Mouse (Mus musculus) stomach, embryonic 16.5 days (tissue): ENCODE measurements around the gene Ror2. TPM values are rescaled to one million over a fixed set of nuclear protein-coding genes. Genes with fewer than 3 reads are reported as not detected.

Source experiments
- ATAC-seq: fragments of 200-750 bp; cut with Nextera tagmentation; 2 replicates; pipeline ENCODE4 v1.8.0; 2017; ENCODE audit warnings: moderate number of reproducible peaks, moderate TSS enrichment; ENCODE audit not compliant: insufficient read depth, low FRiP score
- H3K27ac ChIP-seq: fragments of 300-500 bp; sonication (generic); 2 replicates; pipeline ENCODE4 v1.5.1; 2014; ENCODE audit warnings: low read length
- H3K27me3 ChIP-seq: fragments of 300-500 bp; sonication (generic); 2 replicates; pipeline ENCODE4 v1.6.1; 2014; ENCODE audit warnings: low read length, control low read depth, mixed read lengths; ENCODE audit not compliant: control insufficient read depth, insufficient read depth
- H3K36me3 ChIP-seq: fragments of 300-500 bp; sonication (generic); 2 replicates; pipeline ENCODE4 v1.6.1; 2014; ENCODE audit warnings: low read length; ENCODE audit not compliant: control insufficient read depth, insufficient read depth
- H3K4me1 ChIP-seq: fragments of 300-500 bp; sonication (generic); 2 replicates; pipeline ENCODE4 v1.6.1; 2014; ENCODE audit warnings: low read length, control low read depth, mixed read lengths; ENCODE audit not compliant: control insufficient read depth, insufficient read depth
- H3K4me2 ChIP-seq: fragments of 300-500 bp; sonication (generic); 2 replicates; pipeline ENCODE4 v1.6.1; 2014; ENCODE audit warnings: low read depth, low read length, mixed read lengths
- H3K4me3 ChIP-seq: fragments of 300-500 bp; sonication (generic); replicated peaks from 2 replicates; pipeline ENCODE4 v1.5.1; 2014; ENCODE audit warnings: mild to moderate bottlenecking, low read length
- H3K9ac ChIP-seq: fragments of 300-500 bp; sonication (generic); 2 replicates; pipeline ENCODE4 v1.6.1; 2014; ENCODE audit warnings: low read length
- H3K9me3 ChIP-seq: fragments of 300-500 bp; sonication (generic); replicated peaks from 2 replicates; pipeline ENCODE4 v1.6.1; 2016; ENCODE audit warnings: low read length, control low read depth; ENCODE audit not compliant: control insufficient read depth
- WGBS: fragments of 180-500 bp; shearing (Covaris S2); extraction: QIAGEN DNeasy Blood & Tissue Kit; methylation state at CpG from one replicate; pipeline ENCODE4 v1.1.7; 2014; 5-methylcytosine and 5-hydroxymethylcytosine counted together
- polyA plus RNA-seq: library from polyadenylated mRNA; unstranded; fragments of >200 nt; fragmentation: Nextera tagmentation; extraction: Ambion mirVana; gene quantifications from 2 replicates; pipeline ENCODE4 v1.2.1, GENCODE M21; 2015

The Ror2 gene
- polyA plus RNA-seq, 1 experiment from 2014 or later: 13.5 TPM

- WGBS: 71% methylated on average over 5 of the region's 5 CpGs
- no peak for ATAC-seq
- Histone ChIP-seq H3K27ac (0 out of 2 replicates have a peak overlapping the region, but pooled peaks have one; percentile 35), H3K9me3 (no peaks in the 10 kb centered on the region), H3K4me2 (no peak overlapping the region), H3K4me3 (no peak overlapping the region), H3K4me1 (peaks cover 8% of the 10 kb centered on the region), H3K27me3 (no peaks in the 10 kb centered on the region), H3K36me3 (no peaks in the 10 kb centered on the region), H3K9ac (no peak overlapping the region)
Observed at GRCm38 (mm10) chr13:53130032-53130431, 155.9 kb downstream of the Ror2 start.

DNA sequence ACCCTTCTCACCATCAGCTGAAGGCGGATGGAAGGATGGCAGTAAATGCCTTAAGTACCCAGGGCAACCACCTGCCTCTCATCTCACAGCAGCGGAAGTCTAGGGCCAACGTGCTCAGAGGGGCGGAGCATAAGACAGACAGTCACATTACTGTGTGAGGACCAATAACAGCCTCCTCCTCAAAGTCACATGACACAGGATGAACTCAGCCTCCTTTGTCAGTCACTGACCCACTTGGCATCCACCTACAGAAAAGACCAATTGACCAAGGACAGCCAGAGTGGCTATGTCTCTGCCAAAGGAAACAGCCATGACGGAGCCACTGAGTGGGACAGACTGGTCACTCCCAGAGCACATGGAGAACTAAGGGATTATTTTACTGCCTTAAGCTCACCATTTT lies 160.3 kb downstream of the Ror2 start:
- no peak for ATAC-seq

GRCm38 (mm10) chr13:53122085-53122484 lies 163.8 kb downstream of the Ror2 start:
- no peaks in the 10 kb centered on the region for H3K27me3 ChIP-seq
- 0 out of 2 replicates have a peak, but pooled peaks have one; percentile 19 for ATAC-seq
- H3K27ac ChIP-seq: no peak overlapping the region
- H3K4me1 ChIP-seq: peaks cover 14% of the 10 kb centered on the region
- no peak overlapping the region for H3K4me2 ChIP-seq
- H3K9ac ChIP-seq: no peak overlapping the region
- no peaks in the 10 kb centered on the region for H3K9me3 ChIP-seq
- 74% methylated on average over 8 of the region's 8 CpGs for WGBS
- H3K4me3 ChIP-seq: no peak overlapping the region
- H3K36me3 ChIP-seq: no peaks in the 10 kb centered on the region

More for the DNA sequence above, 160.3 kb downstream of the Ror2 start:
- no peak overlapping the region for H3K4me2 ChIP-seq
- 70% methylated on average over 5 of the region's 5 CpGs for WGBS
- peaks cover 7% of the 10 kb centered on the region for H3K4me1 ChIP-seq
- no peaks in the 10 kb centered on the region for H3K36me3 ChIP-seq
- H3K4me3 ChIP-seq: no peak overlapping the region
- no peak overlapping the region for H3K27ac ChIP-seq
- no peaks in the 10 kb centered on the region for H3K27me3 ChIP-seq
- no peak overlapping the region for H3K9ac ChIP-seq
- no peaks in the 10 kb centered on the region for H3K9me3 ChIP-seq

GRCm38 (mm10) chr13:53120906-53121305 lies 165.0 kb downstream of the Ror2 start:
- Histone ChIP-seq H3K27ac (no peak overlapping the region), H3K4me3 (no peak overlapping the region), H3K4me2 (no peak overlapping the region), H3K9ac (no peak overlapping the region), H3K36me3 (no peaks in the 10 kb centered on the region), H3K27me3 (no peaks in the 10 kb centered on the region), H3K9me3 (no peaks in the 10 kb centered on the region), H3K4me1 (peaks cover 14% of the 10 kb centered on the region)
- WGBS: 49% methylated on average over 11 of the region's 11 CpGs
- ATAC-seq: no peak

DNA sequence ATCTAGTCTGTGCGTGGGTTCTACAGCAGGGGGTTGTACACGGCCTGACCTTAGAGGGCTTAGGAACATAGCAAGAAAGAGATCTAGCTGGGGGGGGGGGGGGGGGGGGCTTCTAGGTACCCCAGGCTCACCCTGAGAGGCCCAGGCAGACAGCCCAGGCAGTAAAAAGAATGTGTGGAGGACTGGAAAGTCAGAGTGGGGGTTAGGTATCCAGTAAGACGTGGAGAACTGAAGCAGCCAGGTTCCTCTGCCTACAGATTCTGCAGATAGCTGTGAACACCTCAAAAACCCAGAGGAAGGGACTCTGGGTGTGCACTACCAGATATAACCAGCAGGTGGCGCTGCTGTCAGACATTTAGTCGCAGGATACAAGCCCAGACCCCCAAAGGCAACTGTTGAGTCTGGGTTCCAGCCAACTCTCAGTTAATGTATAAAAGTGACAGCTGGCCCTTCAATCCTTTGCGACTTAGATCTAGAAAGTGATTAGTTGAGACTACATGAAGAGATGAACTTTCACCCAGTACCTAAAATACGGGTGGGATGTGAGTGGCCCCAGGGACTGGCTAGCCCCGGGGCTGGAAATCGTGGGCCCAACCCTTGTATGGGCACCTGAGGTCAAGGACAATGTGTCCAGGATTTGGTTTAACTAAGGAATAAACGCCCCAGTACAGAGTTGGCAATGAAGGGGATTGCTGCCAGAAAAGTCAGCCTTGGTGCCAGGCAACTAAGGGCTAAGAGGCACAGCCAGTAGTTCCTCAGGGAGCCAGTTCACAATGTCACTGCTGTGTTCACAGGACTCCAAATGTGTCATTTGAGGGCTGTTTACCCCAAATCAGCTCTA lies 166.1 kb downstream of the Ror2 start:
- H3K9ac ChIP-seq: no peak overlapping the region; the same call in 1 of the 2 replicates
- no peak overlapping the region for H3K4me3 ChIP-seq
- H3K4me1 ChIP-seq: peaks cover 14% of the 10 kb centered on the region
- 25% methylated on average over 10 of the region's 10 CpGs for WGBS
- no peaks in the 10 kb centered on the region for H3K9me3 ChIP-seq
- H3K27ac ChIP-seq: no peak overlapping the region
- H3K36me3 ChIP-seq: no peaks in the 10 kb centered on the region
- no peaks in the 10 kb centered on the region for H3K27me3 ChIP-seq
- no peak overlapping the region for H3K4me2 ChIP-seq
- peak; percentile 63 for ATAC-seq

GRCm38 (mm10) chr13:53118398-53118797 lies 167.5 kb downstream of the Ror2 start:
- Histone ChIP-seq H3K4me3 (no peak overlapping the region), H3K27me3 (no peaks in the 10 kb centered on the region), H3K9ac (no peak overlapping the region), H3K4me2 (no peak overlapping the region), H3K4me1 (peaks cover 14% of the 10 kb centered on the region), H3K9me3 (no peaks in the 10 kb centered on the region), H3K36me3 (no peaks in the 10 kb centered on the region), H3K27ac (no peak overlapping the region)
- ATAC-seq: no peak
- 84% methylated on average over 13 of the region's 13 CpGs for WGBS

- H3K27ac ChIP-seq: no peak overlapping the region
- no peak overlapping the region for H3K9ac ChIP-seq
- no peaks in the 10 kb centered on the region for H3K27me3 ChIP-seq
- no peaks in the 10 kb centered on the region for H3K9me3 ChIP-seq
- peaks cover 14% of the 10 kb centered on the region for H3K4me1 ChIP-seq
- no peaks in the 10 kb centered on the region for H3K36me3 ChIP-seq
- WGBS: 86% methylated on average over 7 of the region's 7 CpGs
- ATAC-seq: no peak
- no peak overlapping the region for H3K4me3 ChIP-seq
- H3K4me2 ChIP-seq: no peak overlapping the region
Observed at GRCm38 (mm10) chr13:53117921-53118320, 168.0 kb downstream of the Ror2 start.

DNA sequence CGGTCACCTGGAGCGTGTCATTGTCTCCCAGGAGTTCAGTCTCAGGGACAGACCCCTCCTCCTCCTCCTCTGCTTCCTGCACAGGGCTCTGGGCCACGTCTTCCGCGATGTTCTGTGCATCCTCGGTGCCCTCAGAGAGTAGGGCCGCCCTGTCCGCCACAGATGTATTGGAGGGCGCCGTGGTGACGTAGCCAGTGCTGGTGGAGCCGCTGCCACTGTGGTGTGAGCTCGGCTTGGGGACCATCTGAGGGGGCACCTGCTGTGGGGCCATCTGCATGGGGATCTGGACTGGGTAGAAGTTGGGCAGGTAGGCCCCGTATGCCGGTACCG lies 175.7 kb downstream of the Ror2 start:
- H3K27ac ChIP-seq: no peak overlapping the region
- ATAC-seq: 0 out of 2 replicates have a peak, but pooled peaks have one; percentile 18

DNA sequence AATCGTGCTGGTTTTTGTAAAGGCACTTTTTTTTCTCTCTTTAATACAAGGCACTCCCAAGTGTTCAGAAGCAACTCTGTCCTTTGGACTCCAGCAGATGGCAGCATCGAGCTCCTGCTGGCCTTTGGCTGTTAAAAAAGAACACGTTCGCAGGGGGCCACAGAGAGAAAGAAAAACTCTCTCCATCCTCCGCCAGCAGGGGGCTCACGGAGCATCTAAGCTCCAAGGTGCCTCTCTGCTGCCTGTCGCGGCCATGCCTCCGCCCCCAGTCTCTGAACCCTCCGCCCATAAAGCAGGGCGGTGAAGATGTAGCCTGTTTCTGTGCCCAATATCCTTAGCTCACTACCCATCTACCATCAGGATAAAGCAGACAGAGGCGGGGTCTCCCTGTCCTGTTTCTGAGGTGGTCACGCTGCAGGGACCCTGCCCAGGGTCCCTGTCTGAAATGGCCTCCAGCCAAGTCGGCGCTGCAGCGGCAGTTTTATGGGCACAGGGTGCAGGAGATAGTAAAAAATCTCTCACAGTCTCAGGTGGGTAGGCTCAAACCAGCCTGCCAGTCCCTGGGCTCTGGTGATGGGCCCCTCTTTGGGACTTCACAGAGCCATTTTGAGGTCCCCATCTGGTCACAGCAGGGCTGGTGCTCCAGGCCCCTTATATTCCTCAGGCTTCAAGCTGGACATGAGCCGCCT lies 176.2 kb downstream of the Ror2 start:
- H3K36me3 ChIP-seq: peaks cover 9% of the 10 kb centered on the region; the same call in 1 of the 2 replicates
- H3K9ac ChIP-seq: no peak overlapping the region
- 28% methylated on average over 17 of the region's 17 CpGs for WGBS
- no peaks in the 10 kb centered on the region for H3K27me3 ChIP-seq
- H3K4me3 ChIP-seq: no peak overlapping the region
- peak; percentile 85 for ATAC-seq
- H3K27ac ChIP-seq: no peak overlapping the region
- no peak overlapping the region for H3K4me2 ChIP-seq
- no peaks in the 10 kb centered on the region for H3K4me1 ChIP-seq
- no peaks in the 10 kb centered on the region for H3K9me3 ChIP-seq

More for the DNA sequence above, 175.7 kb downstream of the Ror2 start:
- no peaks in the 10 kb centered on the region for H3K9me3 ChIP-seq
- H3K4me2 ChIP-seq: no peak overlapping the region
- no peaks in the 10 kb centered on the region for H3K4me1 ChIP-seq
- H3K9ac ChIP-seq: no peak overlapping the region
- 89% methylated on average over 16 of the region's 16 CpGs for WGBS
- no peak overlapping the region for H3K4me3 ChIP-seq
- no peaks in the 10 kb centered on the region for H3K27me3 ChIP-seq
- peaks cover 9% of the 10 kb centered on the region; the same call in 1 of the 2 replicates for H3K36me3 ChIP-seq
